Mouse (Mus musculus): ENCODE measurements around the gene Gstt4.

- TF ChIP-seq CTCF (IDR thresholded peaks at IDR 0.05; ENCODE audit: low read depth, low read length) (no peak), POLR2A (IDR thresholded peaks at IDR 0.05; ENCODE audit: borderline replicate concordance, low read depth, low read length) (no peak)
Measured at GRCm38 (mm10) chr10:75856976-75857375, 34.6 kb upstream of the Gstt4 start.
